Mouse (Mus musculus) inflammation-experienced regulatory T-cells, adult 6 months (primary cell): ENCODE results near the gene Ino80d. TPM values are rescaled to one million over a fixed set of nuclear protein-coding genes. Genes with fewer than 3 reads are reported as not detected.

Source experiments
- ATAC-seq: one replicate; pipeline ENCODE4 v1.8.0; 2017
- polyA plus RNA-seq, 3 experiments: library from polyadenylated mRNA; unstranded; fragments of 100-300 nt; shearing (Covaris generic); gene quantifications; one replicate each; pipeline ENCODE4 v1.2.1; 2017

Ino80d gene
- polyA plus RNA-seq, 3 experiments from 2014 or later = 17.3 to 27.5 (median 19.9) TPM

DNA sequence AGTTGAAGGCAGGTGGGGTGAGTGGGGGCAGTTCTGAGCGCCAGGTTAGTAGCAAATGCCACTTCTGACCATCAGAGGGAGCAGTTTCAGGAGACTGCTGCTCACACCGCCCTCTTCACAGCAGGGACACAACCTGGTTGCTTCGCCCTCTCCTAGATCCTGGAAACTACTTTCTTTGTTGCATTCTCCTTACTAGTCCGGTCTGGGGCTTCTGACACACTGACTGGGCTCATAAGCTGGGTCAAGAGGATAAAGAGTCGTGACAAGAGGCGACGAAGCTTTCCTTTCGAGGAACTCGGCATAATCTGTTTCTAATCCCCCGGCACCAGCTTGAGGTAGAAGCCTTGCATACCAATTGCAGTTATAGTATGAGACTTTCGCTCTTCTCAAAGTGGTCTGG, 129.9 kb downstream of the Ino80d start:
- ATAC-seq = peak; percentile 54

GRCm38 (mm10) chr1:62976742-62977141, 137.7 kb downstream of the Ino80d start:
- no peak for ATAC-seq

- ATAC-seq = no peak
Observed at GRCm38 (mm10) chr1:62966885-62967284, 147.6 kb downstream of the Ino80d start.

GRCm38 (mm10) chr1:62964291-62964690, 150.2 kb downstream of the Ino80d start:
- ATAC-seq = no peak

GRCm38 (mm10) chr1:62956942-62957645, 157.4 kb downstream of the Ino80d start:
- no peak for ATAC-seq

DNA sequence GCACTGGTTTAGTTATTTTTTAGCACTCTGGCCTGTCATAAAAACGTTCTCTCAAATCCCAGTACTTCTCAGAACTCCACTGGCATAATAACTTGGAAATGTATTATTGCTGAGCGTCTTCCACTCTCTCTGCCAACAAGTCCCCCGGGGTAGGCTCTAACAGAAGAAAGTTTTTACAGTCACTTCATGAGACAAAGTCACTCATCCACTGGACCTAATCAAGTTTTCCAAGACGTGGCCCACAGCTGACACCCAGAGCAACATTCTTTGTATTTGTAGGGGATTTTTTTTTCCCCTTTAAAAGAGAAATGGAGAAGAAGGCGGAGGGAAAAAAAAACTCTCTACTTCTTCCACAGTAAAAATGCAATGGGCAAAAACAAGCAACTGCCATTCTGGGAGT, 157.9 kb downstream of the Ino80d start:
- ATAC-seq = no peak

- no peak for ATAC-seq
Observed at GRCm38 (mm10) chr1:62955340-62955739, 159.1 kb downstream of the Ino80d start.

GRCm38 (mm10) chr1:62953036-62953435, 161.4 kb downstream of the Ino80d start:
- no peak for ATAC-seq

GRCm38 (mm10) chr1:62952319-62952718, 162.1 kb downstream of the Ino80d start:
- ATAC-seq = no peak

GRCm38 (mm10) chr1:62951067-62951809, 163.2 kb downstream of the Ino80d start:
- no peak for ATAC-seq

DNA sequence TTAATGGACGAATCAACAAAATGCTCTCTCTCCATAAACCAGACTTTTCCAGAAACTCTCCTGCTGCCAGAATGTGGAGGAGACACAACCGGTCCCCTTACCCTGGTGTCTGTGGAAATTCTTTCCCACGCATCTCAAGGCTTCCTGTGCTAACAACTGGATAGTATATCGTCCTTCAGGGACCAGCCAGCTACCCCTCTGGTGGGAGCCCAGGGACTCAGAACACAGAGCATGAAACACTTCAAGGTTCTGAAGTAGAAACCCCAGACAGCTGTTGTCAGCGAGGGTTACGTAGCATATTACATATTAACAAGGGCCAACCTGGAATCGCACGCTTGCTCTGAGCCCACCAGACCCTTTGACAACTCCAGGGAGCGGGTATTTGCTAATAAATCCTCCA, 163.9 kb downstream of the Ino80d start:
- ATAC-seq = no peak

DNA sequence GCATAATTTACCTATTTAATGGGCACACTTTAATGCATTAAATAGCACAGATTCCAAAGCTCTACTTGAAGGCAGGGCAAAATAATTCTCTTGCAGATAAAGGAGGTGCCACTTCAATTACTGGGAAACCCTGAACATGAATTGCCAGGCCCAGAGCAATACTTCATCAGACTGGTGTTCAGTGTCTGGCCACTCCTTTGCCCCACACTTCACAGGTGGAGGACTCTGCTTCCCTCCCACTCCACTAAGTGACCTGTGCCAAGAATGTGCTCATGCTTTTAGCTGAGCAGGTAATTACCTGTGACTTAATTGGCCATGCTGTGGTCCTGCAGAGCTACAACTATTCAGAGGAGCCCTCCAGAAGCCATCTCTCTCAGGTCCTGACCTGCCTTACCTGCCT, 166.7 kb downstream of the Ino80d start:
- no peak for ATAC-seq

GRCm38 (mm10) chr1:62946987-62947386, 167.5 kb downstream of the Ino80d start:
- ATAC-seq = no peak

DNA sequence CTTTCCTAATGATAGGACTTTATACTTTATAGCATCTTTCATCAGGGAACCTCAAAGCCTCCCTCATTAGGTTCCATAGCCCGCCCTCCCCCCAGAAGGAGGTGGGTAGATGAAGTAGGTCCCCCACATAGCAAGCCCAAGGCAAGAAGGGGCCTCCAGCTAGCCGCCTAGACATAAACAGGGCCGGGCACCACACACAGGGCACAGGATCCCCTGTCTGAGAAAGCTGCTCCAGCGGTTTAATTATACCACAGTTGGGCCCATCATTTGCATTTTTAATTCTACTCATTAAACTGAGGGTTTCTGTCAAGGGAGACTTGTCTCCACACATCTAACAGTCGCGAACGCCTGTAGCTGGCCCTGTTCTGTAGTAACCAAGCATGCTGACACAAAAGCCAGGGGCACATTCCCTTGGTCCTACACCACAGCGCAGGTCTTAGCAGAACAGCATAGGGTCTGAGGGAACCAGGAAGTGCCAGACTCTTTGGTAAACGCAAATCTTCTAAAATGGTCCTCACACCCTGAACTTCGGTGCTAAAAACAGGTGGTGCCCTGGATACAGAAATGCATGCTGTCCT, 179.6 kb downstream of the Ino80d start:
- ATAC-seq = no peak

DNA sequence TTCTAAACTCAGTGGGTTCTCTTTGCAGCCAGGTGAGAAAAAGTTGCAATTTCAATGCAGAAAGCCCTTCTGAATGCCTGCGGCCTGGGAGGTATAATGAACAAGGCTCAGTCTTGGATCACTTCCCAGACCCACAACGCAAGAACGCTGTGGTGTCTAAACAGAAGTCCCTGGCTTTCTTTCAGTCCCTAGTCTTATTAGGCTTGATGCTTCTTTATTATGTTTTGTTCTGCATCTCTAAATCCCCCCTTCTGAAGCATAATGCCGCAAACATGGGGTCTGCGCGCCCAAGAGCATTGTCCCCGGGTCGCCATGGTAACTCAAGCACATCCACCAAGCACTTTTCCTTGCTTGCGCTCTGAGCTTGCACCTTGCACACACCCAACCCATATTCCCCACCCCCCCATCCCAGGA, 180.4 kb downstream of the Ino80d start:
- no peak for ATAC-seq

- no peak for ATAC-seq
Observed at GRCm38 (mm10) chr1:62933288-62934099, 181.0 kb downstream of the Ino80d start.

- ATAC-seq = no peak
Observed at GRCm38 (mm10) chr1:62929477-62929876, 185.0 kb downstream of the Ino80d start.

GRCm38 (mm10) chr1:62919219-62919618, 195.2 kb downstream of the Ino80d start:
- ATAC-seq = no peak

GRCm38 (mm10) chr1:62916609-62917008, 197.9 kb downstream of the Ino80d start:
- no peak for ATAC-seq

GRCm38 (mm10) chr1:62914495-62914894, 200.0 kb downstream of the Ino80d start:
- ATAC-seq = no peak

- ATAC-seq = no peak
Observed at GRCm38 (mm10) chr1:62911426-62911825, 203.0 kb downstream of the Ino80d start.

DNA sequence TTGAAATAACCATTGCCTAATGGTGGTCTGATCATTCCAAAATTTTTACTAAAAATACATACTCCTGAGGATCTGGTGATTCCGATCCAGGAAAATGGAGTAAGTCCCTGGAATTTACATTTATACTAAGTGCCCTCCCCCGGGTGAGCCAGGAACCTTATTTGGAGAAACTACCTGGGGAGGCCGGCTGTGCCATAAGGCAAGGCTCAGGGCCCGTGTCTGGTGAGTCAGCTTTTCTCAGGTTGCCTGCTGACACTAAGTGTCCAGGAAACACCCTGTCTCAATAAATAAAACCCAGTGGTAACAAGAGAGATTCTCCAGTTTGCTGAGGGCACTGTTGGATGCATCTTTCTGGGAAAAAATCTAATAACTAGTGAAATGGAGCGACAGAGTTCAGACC, 205.3 kb downstream of the Ino80d start:
- ATAC-seq = no peak

DNA sequence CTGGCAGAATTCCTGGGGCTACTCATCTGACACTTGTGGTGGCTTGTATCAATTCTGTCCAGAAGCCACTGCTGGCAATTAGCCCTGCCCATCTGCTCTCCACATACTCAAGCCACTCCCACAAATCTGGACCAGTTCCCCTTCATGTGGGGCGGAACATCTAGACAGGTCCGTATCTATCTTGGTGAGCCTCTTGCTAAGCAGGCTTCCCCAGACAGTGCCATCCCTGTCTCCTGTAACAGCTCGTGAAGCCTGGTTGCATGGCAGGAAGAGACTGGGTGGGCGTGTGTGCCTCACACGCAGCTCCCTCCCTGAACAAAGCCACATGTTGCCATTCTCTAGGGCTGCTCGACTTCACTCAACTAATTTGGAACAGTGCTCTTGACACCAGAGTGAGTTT, 206.0 kb downstream of the Ino80d start:
- ATAC-seq = no peak
